Mouse (Mus musculus): ENCODE measurements around the gene Vmn1r16. TPM values are rescaled to one million over a fixed set of nuclear protein-coding genes. Genes with fewer than 3 reads are reported as not detected.

The Vmn1r16 gene
- polyA plus RNA-seq (2015; fragmentation: Nextera tagmentation; extraction: Ambion mirVana): not detected in 2 replicates

GRCm38 (mm10) chr6:57329394-57329793, at the start of gene Vmn1r16:
Vmn1r16 (minus strand) TSS chr6:57329494.

DNA sequence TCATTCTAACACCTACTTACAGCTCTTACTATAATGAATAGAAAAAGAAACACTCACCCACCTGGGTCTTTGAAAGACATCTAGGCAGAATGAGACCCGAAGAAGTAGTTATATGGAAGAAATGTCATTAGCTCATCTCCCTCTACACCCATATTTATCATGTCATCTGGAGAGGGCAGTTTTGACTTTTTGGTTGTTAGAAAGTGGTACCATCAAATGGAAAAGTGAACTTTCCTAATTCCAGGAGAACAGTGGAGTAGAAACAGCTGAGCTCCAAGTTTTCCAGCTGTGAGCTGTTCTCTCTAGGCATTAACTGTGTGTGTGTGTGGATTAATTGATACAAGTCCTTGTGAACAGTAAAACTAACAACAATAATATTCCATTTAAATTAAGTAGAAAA, 34.3 kb upstream of the Vmn1r16 start, which contains the start of gene Vmn1r17:
TSS of gene Vmn1r17 (minus strand) at position 101 of the 400 bp plus-strand sequence.

Other genes with a start within 250 kb of the Vmn1r16 start
- gene Vmn1r10, start 220.0 kb downstream of the Vmn1r16 start, polyA plus RNA-seq (2015; fragmentation: Nextera tagmentation; extraction: Ambion mirVana): not detected in 2 replicates
- gene Vmn1r11, start 196.0 kb downstream of the Vmn1r16 start, polyA plus RNA-seq (2015; fragmentation: Nextera tagmentation; extraction: Ambion mirVana): not detected in 2 replicates
- gene Vmn1r12, start 172.6 kb downstream of the Vmn1r16 start, polyA plus RNA-seq (2015; fragmentation: Nextera tagmentation; extraction: Ambion mirVana): not detected in 2 replicates
- not detected in 2 replicates for gene Vmn1r13, start 126.2 kb downstream of the Vmn1r16 start, polyA plus RNA-seq (2015; fragmentation: Nextera tagmentation; extraction: Ambion mirVana)
- gene Vmn1r14, start 97.8 kb downstream of the Vmn1r16 start, polyA plus RNA-seq (2015; fragmentation: Nextera tagmentation; extraction: Ambion mirVana): not detected in 2 replicates
- gene Vmn1r15, start 71.5 kb downstream of the Vmn1r16 start, polyA plus RNA-seq (2015; fragmentation: Nextera tagmentation; extraction: Ambion mirVana): not detected in 2 replicates
- not detected in 2 replicates for gene Vmn1r17, start 34.2 kb upstream of the Vmn1r16 start, polyA plus RNA-seq (2015; fragmentation: Nextera tagmentation; extraction: Ambion mirVana)
- gene Vmn1r18, start 66.3 kb upstream of the Vmn1r16 start, polyA plus RNA-seq (2015; fragmentation: Nextera tagmentation; extraction: Ambion mirVana): not detected in 2 replicates
- gene Vmn1r19, start 74.3 kb upstream of the Vmn1r16 start, polyA plus RNA-seq (2015; fragmentation: Nextera tagmentation; extraction: Ambion mirVana): not detected in 2 replicates
- not detected in 2 replicates for gene Vmn1r20, start 99.4 kb upstream of the Vmn1r16 start, polyA plus RNA-seq (2015; fragmentation: Nextera tagmentation; extraction: Ambion mirVana)
- 4.9 and 8.1 TPM in 2 replicates for gene Ppm1k, start 206.0 kb upstream of the Vmn1r16 start, polyA plus RNA-seq (2015; fragmentation: Nextera tagmentation; extraction: Ambion mirVana)